ENCODE assay signal across 25 mouse cellular contexts in genomic region chr5:143820820-143821219, GRCm38 (mm10). TPM values are rescaled to one million over a fixed set of nuclear protein-coding genes. Genes with fewer than 3 reads are reported as not detected.
DNase-seq lines count a peak whose midpoint lies in the region; ATAC-seq and TF ChIP-seq lines count a peak whose summit lies in the region.
"Had no signal": no experiment of that assay in that cellular context is flagged by ENCODE, and none has a peak within 500 bp of the region (broad histone marks: within the 10 kb centered on the region; RNA-seq: fewer than 3 reads in every experiment).

No protein-coding gene starts in this region.

- in situ Hi-C loops in Patski (cut with MboI; ENCODE audit: low pct_unique_long_range_greater_than_20kb): no loop called here

- DNase-seq in heart, postnatal 25 days (ENCODE audit: low spot score): no peak
- no peak for DNase-seq in liver, embryonic 11.5 days (ENCODE audit: low spot score)
- DNase-seq in A20 (ENCODE audit: low read depth, low spot score): peak; percentile 18
- DNase-seq in Patski (ENCODE audit: low read depth, low spot score): no peak
- no peak for DNase-seq in layer of hippocampus, adult 18-20 months (ENCODE audit: low spot score in 2 of 2)
- DNase-seq in forebrain, embryonic 10.5 days (ENCODE audit: extremely low spot score, low spot score): no peak
- DNase-seq: adrenal gland, postnatal 10 days; cerebellum, adult 8-10 months; cerebellum, postnatal 36 days; embryo, embryonic 11 days; gastrocnemius, postnatal 25 days; heart, postnatal 36 days; kidney, adult 2 months; kidney, postnatal 14 days; midbrain, embryonic 14.5 days; right cerebral cortex, postnatal 14 days; thymus, postnatal 14 days had no signal

- H3K4me3 ChIP-seq in heart, embryonic 11.5 days (ENCODE audit: low read depth, low read length): no peak overlapping the region
- peak overlapping the region; percentile 99 for H3K4me3 ChIP-seq in liver, embryonic 12.5 days
- no peak overlapping the region for H3K4me3 ChIP-seq in liver, embryonic 11.5 days (ENCODE audit: low read depth, low read length)
- H3K4me3 ChIP-seq in forebrain, embryonic 10.5 days: no peak overlapping the region
- H3K4me3 ChIP-seq: embryonic facial prominence, embryonic 13.5 days; heart, embryonic 10.5 days; megakaryocyte, embryonic 14.5 days; neural tube, embryonic 12.5 days had no signal

- peak; percentile 56 for TF ChIP-seq CTCF in Patski (IDR thresholded peaks at IDR 0.05)

- POLR2A ChIA-PET in Patski (lab: Charles Lee): interaction anchor here (3.3 kb wide), 1 partner anchor 51 kb away, joined by 11 read pairs; no protein-coding TSS in a partner anchor

- H3K4me2 ChIP-seq in heart, embryonic 11.5 days: peak overlapping the region; percentile 46; the same call in 1 of the 2 replicates
- peak overlapping the region; percentile 91 for H3K4me2 ChIP-seq in liver, embryonic 12.5 days
- H3K4me2 ChIP-seq in liver, embryonic 11.5 days: no peak overlapping the region; the same call in 1 of the 2 replicates
- H3K4me2 ChIP-seq: embryonic facial prominence, embryonic 13.5 days; hindbrain, embryonic 14.5 days; neural tube, embryonic 12.5 days had no signal

- H3K36me3 ChIP-seq in heart, embryonic 11.5 days (ENCODE audit: control insufficient read depth, insufficient read depth, low read length): no peaks in the 10 kb centered on the region
- H3K36me3 ChIP-seq in liver, embryonic 12.5 days: peaks cover 17% of the 10 kb centered on the region
- no peaks in the 10 kb centered on the region for H3K36me3 ChIP-seq in liver, embryonic 11.5 days (ENCODE audit: control insufficient read depth, insufficient read depth, low read length)
- H3K36me3 ChIP-seq in forebrain, embryonic 10.5 days (replicated peaks): no peaks in the 10 kb centered on the region
- H3K36me3 ChIP-seq: embryonic facial prominence, embryonic 13.5 days; heart, embryonic 10.5 days; neural tube, embryonic 12.5 days had no signal

- no peak for ATAC-seq in heart, embryonic 11.5 days (replicated peaks; ENCODE audit: insufficient number of reproducible peaks, low FRiP score, low TSS enrichment)
- ATAC-seq in liver, embryonic 12.5 days: no peak
- no peak for ATAC-seq in liver, embryonic 11.5 days (replicated peaks; ENCODE audit: low FRiP score)
- ATAC-seq in Patski: no peak
- ATAC-seq: forebrain, embryonic 16.5 days had no signal

- H3K9ac ChIP-seq in heart, embryonic 11.5 days (ENCODE audit: low read depth, low read length): no peak overlapping the region
- peak overlapping the region; percentile 96; the same call in 1 of the 2 replicates for H3K9ac ChIP-seq in liver, embryonic 12.5 days
- no peak overlapping the region for H3K9ac ChIP-seq in liver, embryonic 11.5 days (ENCODE audit: low read depth, low read length)
- H3K9ac ChIP-seq: embryonic facial prominence, embryonic 13.5 days; hindbrain, embryonic 14.5 days; neural tube, embryonic 12.5 days had no signal

- 90% methylated on average over 5 of the region's 5 CpGs for WGBS in heart, embryonic 11.5 days (ENCODE audit: insufficient replicate concordance)
- 89% methylated on average over 5 of the region's 5 CpGs for WGBS in liver, embryonic 12.5 days (ENCODE audit: insufficient replicate concordance)
- 89% methylated on average over 5 of the region's 5 CpGs for WGBS in liver, embryonic 11.5 days
- WGBS in forebrain, embryonic 10.5 days: 94% methylated on average over 5 of the region's 5 CpGs

- no peaks in the 10 kb centered on the region for H3K27me3 ChIP-seq in heart, embryonic 11.5 days (ENCODE audit: control insufficient read depth, insufficient read depth, low read length)
- no peaks in the 10 kb centered on the region for H3K27me3 ChIP-seq in liver, embryonic 12.5 days (replicated peaks)
- no peaks in the 10 kb centered on the region for H3K27me3 ChIP-seq in liver, embryonic 11.5 days (replicated peaks; ENCODE audit: control insufficient read depth, insufficient read depth, low read length)
- no peaks in the 10 kb centered on the region for H3K27me3 ChIP-seq in Patski
- H3K27me3 ChIP-seq in forebrain, embryonic 10.5 days (ENCODE audit: poor library complexity, severe bottlenecking): no peaks in the 10 kb centered on the region
- H3K27me3 ChIP-seq: embryonic facial prominence, embryonic 13.5 days; megakaryocyte, embryonic 14.5 days; neural tube, embryonic 12.5 days had no signal

- no peak overlapping the region for H3K27ac ChIP-seq in heart, embryonic 11.5 days (ENCODE audit: low read depth, low read length)
- H3K27ac ChIP-seq in liver, embryonic 12.5 days: peak overlapping the region; percentile 99
- H3K27ac ChIP-seq in liver, embryonic 11.5 days (ENCODE audit: low read depth, low read length): no peak overlapping the region
- no peak overlapping the region for H3K27ac ChIP-seq in forebrain, embryonic 10.5 days
- H3K27ac ChIP-seq: embryonic facial prominence, embryonic 13.5 days; heart, embryonic 10.5 days; hindbrain, embryonic 14.5 days; neural tube, embryonic 12.5 days had no signal

- peaks cover 7% of the 10 kb centered on the region; the same call in 1 of the 2 replicates for H3K4me1 ChIP-seq in heart, embryonic 11.5 days (ENCODE audit: control insufficient read depth, insufficient read depth, low read length)
- H3K4me1 ChIP-seq in liver, embryonic 12.5 days: peaks cover 24% of the 10 kb centered on the region
- H3K4me1 ChIP-seq in liver, embryonic 11.5 days (replicated peaks; ENCODE audit: control insufficient read depth, insufficient read depth, low read length): peaks cover 12% of the 10 kb centered on the region; the same call in 1 of the 2 replicates
- peaks cover 14% of the 10 kb centered on the region for H3K4me1 ChIP-seq in forebrain, embryonic 10.5 days

- CTCF ChIA-PET in Patski (lab: Charles Lee): interaction anchor here (0.6 to 2.0 kb wide), 4 partner anchors 53 to 96 kb away, joined by 3 to 11 read pairs (median 4); no protein-coding TSS in a partner anchor

- no peaks in the 10 kb centered on the region for H3K9me3 ChIP-seq in heart, embryonic 11.5 days (replicated peaks; ENCODE audit: control insufficient read depth, low read length)
- H3K9me3 ChIP-seq in liver, embryonic 12.5 days (replicated peaks): no peaks in the 10 kb centered on the region
- no peaks in the 10 kb centered on the region for H3K9me3 ChIP-seq in liver, embryonic 11.5 days (ENCODE audit: control insufficient read depth, low read length)
- H3K9me3 ChIP-seq in forebrain, embryonic 10.5 days: no peaks in the 10 kb centered on the region
- H3K9me3 ChIP-seq: embryonic facial prominence, embryonic 13.5 days; heart, embryonic 10.5 days; megakaryocyte, embryonic 14.5 days; neural tube, embryonic 12.5 days had no signal

- intact Hi-C loops in heart, postnatal 25 days (cut with DNase I): no loop called here

RNA-seq across cellular contexts. Expression of gene Eif2ak1, which starts 3.2 kb away (rescaled TPM):
- 40.9 and 41.6 TPM in 2 replicates for polyA plus RNA-seq in heart, embryonic 11.5 days (2014; fragmentation: Nextera tagmentation; extraction: Ambion mirVana)
- 10 to 100 TPM; 18.2 TPM for total RNA-seq in heart, postnatal 25 days (2021)
- 109 and 110 TPM in 2 replicates for polyA plus RNA-seq in liver, embryonic 12.5 days (2016; fragmentation: Nextera tagmentation; extraction: Ambion mirVana)
- 82.6 and 83.6 TPM in 2 replicates for polyA plus RNA-seq in liver, embryonic 11.5 days (2014; fragmentation: Nextera tagmentation; extraction: Ambion mirVana)
- polyA plus RNA-seq in Patski (2021): 41.1 TPM
- 10 to 100 TPM; 43.2 to 43.7 TPM for total RNA-seq in layer of hippocampus, adult 18-20 months (2021)
- polyA plus RNA-seq in forebrain, embryonic 10.5 days (2016; fragmentation: Nextera tagmentation; extraction: Ambion mirVana): 46.6 and 47.4 TPM in 2 replicates
